Mouse (Mus musculus) cortical plate, adult 2 months (tissue): ENCODE results near the gene Serpinb9.

Source experiments
- CTCF ChIP-seq: fragments of 200-500 bp; IDR thresholded peaks from 2 replicates; pipeline ENCODE4 v1.5.1; 2011; ENCODE audit warnings: mild to moderate bottlenecking, control low read depth, low read length; ENCODE audit not compliant: insufficient read depth; ENCODE audit errors: extremely low read depth
- POLR2A ChIP-seq: fragments of 200-500 bp; IDR thresholded peaks from 2 replicates; pipeline ENCODE4 v1.6.1; 2011; ENCODE audit warnings: mild to moderate bottlenecking, low read length, control low read depth; ENCODE audit not compliant: insufficient read depth; ENCODE audit errors: extremely low read depth

DNA sequence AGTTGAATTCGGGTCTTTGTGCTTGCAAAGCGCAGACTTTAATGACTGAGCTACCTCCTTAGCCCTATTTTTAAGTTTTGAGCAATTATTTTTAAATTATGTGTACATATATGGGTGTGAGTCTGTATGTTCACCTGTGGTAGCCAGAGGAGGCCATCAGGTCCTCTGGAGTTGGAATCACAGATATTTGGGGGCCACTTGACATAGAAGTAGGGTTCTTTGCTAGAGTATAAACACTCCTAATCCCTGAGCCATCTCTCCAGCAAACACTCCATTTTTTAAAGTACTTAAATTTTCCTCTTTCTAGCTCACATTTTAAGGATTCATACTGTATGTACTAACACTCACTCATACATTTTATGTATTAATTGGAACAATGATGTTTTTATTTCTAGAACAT is 28.8 kb upstream of the Serpinb9 start:
- TF ChIP-seq CTCF (no peak), POLR2A (no peak)
